Mouse (Mus musculus) monocyte, adult 5-6 weeks (primary cell): ENCODE measurements around the gene Apon. TPM values are rescaled to one million over a fixed set of nuclear protein-coding genes. Genes with fewer than 3 reads are reported as not detected.

Experiments
- ATAC-seq: fragments of 153-309, 156-312 bp; replicated peaks from 2 replicates; pipeline ENCODE4 v1.8.0; 2017; ENCODE audit warnings: mild to moderate bottlenecking; ENCODE audit not compliant: low TSS enrichment, insufficient number of reproducible peaks, severe bottlenecking, poor library complexity, low FRiP score
- total RNA-seq: library from RNA; stranded (forward); fragments of 200-1000, 200-491, 200-594 nt; gene quantifications from 3 replicates; pipeline ENCODE4 v1.2.3, GENCODE M21; 2017

Apon gene
- total RNA-seq, 1 experiment from 2014 or later: not detected

- no peak for ATAC-seq
These were observed 48.5 kb downstream of the Apon start for GRCm38 (mm10) chr10:128302357-128302756.

GRCm38 (mm10) chr10:128302785-128303125, 48.9 kb downstream of the Apon start:
- no peak for ATAC-seq

GRCm38 (mm10) chr10:128303126-128304021, 49.5 kb downstream of the Apon start, which contains the start of gene Pan2:
Pan2 (plus strand) TSS chr10:128303335.
- ATAC-seq: peak; percentile 92

Other genes with a start within 250 kb of the Apon start
- not detected in 3 replicates for gene Hsd17b6, start 246.5 kb upstream of the Apon start, total RNA-seq
- 8.2 to 17.1 TPM (median 11.8 TPM) in 3 replicates for gene Prim1, start 238.9 kb upstream of the Apon start, total RNA-seq
- 950 to 1,122 TPM (median 1,063 TPM) in 3 replicates for gene Naca, start 218.5 kb upstream of the Apon start, total RNA-seq
- gene Ptges3, start 195.1 kb upstream of the Apon start, total RNA-seq: 122 to 160 TPM (median 144 TPM) in 3 replicates
- gene Atp5b, start 170.8 kb upstream of the Apon start, total RNA-seq: 601 to 762 TPM (median 711 TPM) in 3 replicates
- 36.8 to 80.0 TPM (median 45.1 TPM) in 3 replicates for gene Baz2a, start 162.5 kb upstream of the Apon start, total RNA-seq
- 2.2 to 23.9 TPM (median 6.5 TPM) in 3 replicates for gene Rbms2, start 73.8 kb upstream of the Apon start, total RNA-seq
- gene Gls2, start 59.6 kb upstream of the Apon start, total RNA-seq: not detected in 3 replicates
- 5.1 to 9.0 TPM (median 7.3 TPM) in 3 replicates for gene Spryd4, start 42.3 kb upstream of the Apon start, total RNA-seq
- gene Mip, start 28.3 kb upstream of the Apon start, total RNA-seq: not detected in 3 replicates
- gene Timeless, start 22.0 kb upstream of the Apon start, total RNA-seq: 6.0 to 13.5 TPM (median 9.7 TPM) in 3 replicates
- gene Apof, start 14.6 kb downstream of the Apon start, total RNA-seq: 0.39 TPM in 1 of 3 replicates, not detected in the others
- gene Stat2, start 16.5 kb downstream of the Apon start, total RNA-seq: 17.5 to 30.8 TPM (median 30.3 TPM) in 3 replicates
- gene Il23a, start 44.7 kb downstream of the Apon start, total RNA-seq: not detected in 3 replicates
- gene Pan2, start 49.2 kb downstream of the Apon start, total RNA-seq: 12.1 to 21.8 TPM (median 14.6 TPM) in 3 replicates
- 31.0 to 45.3 TPM (median 42.6 TPM) in 3 replicates for gene Cnpy2, start 68.4 kb downstream of the Apon start, total RNA-seq
- 72.5 to 84.0 TPM (median 77.3 TPM) in 3 replicates for gene Cs, start 83.6 kb downstream of the Apon start, total RNA-seq
- gene Coq10a, start 114.9 kb downstream of the Apon start, total RNA-seq: 18.2 to 21.9 TPM (median 19.4 TPM) in 3 replicates
- gene Ankrd52, start 123.0 kb downstream of the Apon start, total RNA-seq: 6.5 to 18.2 TPM (median 8.3 TPM) in 3 replicates
- not detected in 3 replicates for gene Slc39a5, start 147.1 kb downstream of the Apon start, total RNA-seq
- 34.6 to 49.4 TPM (median 44.2 TPM) in 3 replicates for gene Nabp2, start 157.4 kb downstream of the Apon start, total RNA-seq
- gene Rnf41, start 157.6 kb downstream of the Apon start, total RNA-seq: 16.2 to 36.8 TPM (median 28.3 TPM) in 3 replicates
- gene Smarcc2, start 205.2 kb downstream of the Apon start, total RNA-seq: 53.3 to 103 TPM (median 61.2 TPM) in 3 replicates
- 2,131 to 2,768 TPM (median 2,315 TPM) in 3 replicates for gene Myl6, start 240.0 kb downstream of the Apon start, total RNA-seq
- gene Myl6b, start 244.6 kb downstream of the Apon start, total RNA-seq: not detected in 3 replicates